Mouse (Mus musculus) left cerebral cortex, postnatal 14 days (tissue): ENCODE measurements at regions not wholly inside any gene's neighbourhood (a gene's known extent, or its start where the extent isn't known, plus 50 kb on each side); places are given as distances from the start of the nearest gene placed in this dataset.

Source experiments
- DNase-seq, 2 experiments: peaks; one replicate each; pipeline ENCODE4 v3.0.0; 2021 to 2022; ENCODE audit warnings: low spot score in 2 of 2, mixed read lengths in 1 of 2
- intact Hi-C: fragments of 180-260 bp; cut with DNase I; formaldehyde crosslinking; loops from one replicate; pipeline ENCODE4 v1.15.1; 2025

GRCm38 (mm10) chr15:45453797-45454196, 5319.6 kb downstream of the 9330182O14Rik start:
- intact Hi-C loops = no loop called here
- peak; percentile 59 to 67 for DNase-seq

GRCm38 (mm10) chr15:45470425-45470824, 5336.3 kb downstream of the 9330182O14Rik start:
- no peak for DNase-seq
- intact Hi-C loops = no loop called here

- DNase-seq = no peak
- intact Hi-C loops = no loop called here
Observed at GRCm38 (mm10) chr15:45473191-45473590, 5339.0 kb downstream of the 9330182O14Rik start.

GRCm38 (mm10) chr15:45510271-45510670, 5376.1 kb downstream of the 9330182O14Rik start:
- intact Hi-C loops = no loop called here

More at GRCm38 (mm10) chr15:45510271-45510670, 5376.1 kb downstream of the 9330182O14Rik start:
- DNase-seq = peak in 1 of 2 experiments; percentile 1
